Mouse (Mus musculus) adrenal gland, postnatal 25 days (tissue): ENCODE measurements at regions not wholly inside any gene's neighbourhood (a gene's known extent, or its start where the extent isn't known, plus 50 kb on each side); places are given as distances from the start of the nearest gene placed in this dataset.

Source experiments
- DNase-seq: peaks from one replicate; pipeline ENCODE4 v3.0.0; 2021; ENCODE audit warnings: mixed read lengths

- no peak for DNase-seq
Observed at GRCm38 (mm10) chr5:106191141-106191540, 266.8 kb downstream of the Barhl2 start.

GRCm38 (mm10) chr5:106181726-106182125 lies 276.2 kb downstream of the Barhl2 start:
- DNase-seq = no peak

GRCm38 (mm10) chr5:106172162-106172561 lies 285.8 kb downstream of the Barhl2 start:
- no peak for DNase-seq

GRCm38 (mm10) chr5:106170405-106170804 lies 287.6 kb downstream of the Barhl2 start:
- no peak for DNase-seq

GRCm38 (mm10) chr5:106167556-106167955 lies 290.4 kb downstream of the Barhl2 start:
- DNase-seq = no peak

- DNase-seq = no peak
Observed at GRCm38 (mm10) chr5:106166266-106166665, 289.9 kb downstream of the Zfp326 start.

- no peak for DNase-seq
Observed at GRCm38 (mm10) chr5:106164190-106164589, 287.8 kb downstream of the Zfp326 start.

GRCm38 (mm10) chr5:106162981-106163653 lies 286.8 kb downstream of the Zfp326 start:
- DNase-seq = no peak

- DNase-seq = no peak
Observed at GRCm38 (mm10) chr5:106139109-106139508, 262.7 kb downstream of the Zfp326 start.

- no peak for DNase-seq
Observed at GRCm38 (mm10) chr5:106122928-106123327, 246.6 kb downstream of the Zfp326 start.

GRCm38 (mm10) chr5:106119584-106119983 lies 243.2 kb downstream of the Zfp326 start:
- no peak for DNase-seq

GRCm38 (mm10) chr5:106113186-106113585 lies 236.8 kb downstream of the Zfp326 start:
- DNase-seq = no peak

GRCm38 (mm10) chr5:106108474-106108971 lies 232.2 kb downstream of the Zfp326 start:
- DNase-seq = no peak

GRCm38 (mm10) chr5:106102255-106102654 lies 225.9 kb downstream of the Zfp326 start:
- no peak for DNase-seq

GRCm38 (mm10) chr5:106098887-106099286 lies 222.5 kb downstream of the Zfp326 start:
- DNase-seq = no peak

- no peak for DNase-seq
Observed at GRCm38 (mm10) chr5:106089332-106089731, 213.0 kb downstream of the Zfp326 start.

GRCm38 (mm10) chr5:106088478-106089185 lies 212.3 kb downstream of the Zfp326 start:
- no peak for DNase-seq

- no peak for DNase-seq
Observed at GRCm38 (mm10) chr5:106083786-106084185, 207.4 kb downstream of the Zfp326 start.

GRCm38 (mm10) chr5:106082891-106083290 lies 206.5 kb downstream of the Zfp326 start:
- DNase-seq = no peak

GRCm38 (mm10) chr5:106067124-106067551 lies 190.8 kb downstream of the Zfp326 start:
- no peak for DNase-seq

- DNase-seq = no peak
Observed at GRCm38 (mm10) chr5:106066706-106067105, 190.3 kb downstream of the Zfp326 start.

GRCm38 (mm10) chr5:106064366-106064765 lies 188.0 kb downstream of the Zfp326 start:
- no peak for DNase-seq

GRCm38 (mm10) chr5:106062926-106063325 lies 186.6 kb downstream of the Zfp326 start:
- no peak for DNase-seq

GRCm38 (mm10) chr5:106056631-106057030 lies 180.3 kb downstream of the Zfp326 start:
- DNase-seq = no peak
